Mouse (Mus musculus) embryo, embryonic 11.5 days (tissue): Measurements from ENCODE around the gene Abhd15.

Experiments
- DNase-seq: peaks from one replicate; pipeline ENCODE4 v3.0.0-alpha.2; 2012; ENCODE audit warnings: low read depth, low spot score

Abhd15 gene

DNA sequence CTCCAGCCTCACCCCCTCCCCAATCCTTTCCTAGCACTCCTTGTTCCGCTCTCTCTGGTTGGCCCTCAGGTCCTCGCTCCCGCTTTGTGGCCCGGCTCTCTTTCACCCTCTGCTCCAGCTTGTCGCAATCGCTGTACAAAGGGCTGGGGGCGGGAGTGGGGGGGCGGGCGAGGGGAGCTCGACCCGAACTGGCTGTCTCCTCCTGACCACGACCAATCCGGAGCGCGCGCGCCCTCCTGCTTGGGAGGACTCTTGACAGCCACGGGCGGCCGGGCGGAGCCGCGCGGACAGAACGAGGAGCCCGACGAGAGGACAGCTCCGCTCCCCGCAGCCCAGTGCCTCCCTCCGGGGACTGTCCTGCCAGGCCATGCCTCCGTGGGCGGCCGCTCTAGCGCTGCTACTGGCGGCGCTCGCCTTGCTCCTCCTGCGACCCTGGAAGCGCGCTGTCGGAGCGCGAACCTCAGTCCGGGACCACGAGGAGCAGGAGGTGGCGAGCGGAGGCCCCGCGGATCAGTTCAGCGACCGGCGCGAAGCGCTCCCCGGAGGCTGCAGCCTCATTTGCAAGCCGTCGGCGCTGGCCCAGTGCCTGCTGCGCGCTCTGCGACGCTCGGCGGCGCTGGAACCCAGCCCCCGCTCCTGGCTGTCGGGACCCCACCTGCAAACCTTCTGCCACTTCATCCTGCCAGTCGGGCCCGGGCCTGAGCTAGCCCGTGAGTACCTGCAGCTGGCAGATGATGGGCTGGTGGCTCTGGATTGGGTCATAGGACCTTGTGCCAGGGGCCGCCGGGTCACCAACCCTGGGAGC lies at the start of gene Abhd15:
TSS of gene Abhd15 (plus strand) at position 290 of the 805 bp plus-strand sequence.
- DNase-seq = no peak

GRCm38 (mm10) chr11:77466544-77466943 lies 48.4 kb upstream of the Abhd15 start:
- no peak for DNase-seq

DNA sequence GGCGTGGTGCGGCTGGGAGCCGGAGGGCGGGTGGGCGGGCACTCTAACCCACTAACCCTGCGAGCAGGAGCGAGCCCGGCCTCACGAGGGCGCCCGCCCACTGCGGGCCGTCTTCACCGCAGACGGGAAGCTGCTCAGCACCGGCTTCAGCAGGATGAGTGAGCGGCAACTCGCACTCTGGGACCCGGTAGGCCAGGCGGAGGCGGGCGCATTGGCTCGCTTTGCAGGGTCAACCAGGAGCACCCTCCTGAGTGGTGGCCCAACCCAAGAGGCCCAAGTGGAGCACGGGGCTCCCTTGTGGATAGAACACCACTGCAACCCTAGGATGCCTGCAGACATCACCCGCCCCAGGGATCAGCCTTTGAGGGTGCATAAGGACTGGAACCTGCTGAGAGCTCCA lies 47.8 kb upstream of the Abhd15 start:
- DNase-seq = no peak

GRCm38 (mm10) chr11:77467784-77468183 lies 47.1 kb upstream of the Abhd15 start:
- no peak for DNase-seq

DNA sequence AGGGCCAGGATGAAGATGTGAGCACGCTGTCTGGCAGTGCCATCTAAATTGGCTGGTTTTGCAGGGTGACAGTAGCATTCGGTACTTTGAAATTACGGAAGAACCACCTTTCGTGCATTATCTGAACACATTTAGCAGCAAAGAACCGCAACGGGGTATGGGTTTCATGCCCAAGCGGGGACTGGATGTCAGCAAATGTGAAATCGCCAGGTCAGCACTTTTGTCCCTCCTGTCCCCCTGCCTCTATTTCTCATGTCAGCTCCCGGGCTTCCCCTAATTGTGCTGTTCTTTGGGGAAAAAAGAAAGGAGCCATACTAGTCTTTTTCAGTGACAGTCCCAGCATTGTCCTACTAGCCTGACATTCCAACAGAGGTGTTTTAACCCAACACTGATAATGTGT lies 46.5 kb upstream of the Abhd15 start:
- no peak for DNase-seq

DNA sequence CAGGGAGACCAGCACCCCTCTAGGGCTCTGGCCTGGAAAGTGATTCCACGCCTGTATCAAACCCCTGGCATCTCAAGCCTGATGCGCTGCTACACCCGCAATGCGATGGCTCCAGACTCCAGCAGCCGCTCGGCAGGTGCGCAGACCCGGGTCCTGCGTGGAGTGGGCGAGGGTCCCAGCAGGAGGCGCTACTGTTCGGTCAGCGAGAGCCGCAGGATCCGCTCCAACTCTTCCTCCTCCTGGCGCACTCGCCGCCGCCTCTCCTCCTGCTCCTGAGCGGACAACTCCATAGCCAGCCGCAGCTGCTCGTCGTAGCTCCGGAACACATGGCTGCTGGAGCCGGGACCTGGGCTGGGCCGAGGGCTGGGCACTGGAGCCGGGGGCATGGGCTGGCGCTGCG lies 43.5 kb upstream of the Abhd15 start:
- no peak for DNase-seq

- DNase-seq = no peak
Measured at GRCm38 (mm10) chr11:77472775-77473174, 42.1 kb upstream of the Abhd15 start.

GRCm38 (mm10) chr11:77476216-77476615 lies 38.7 kb upstream of the Abhd15 start:
- no peak for DNase-seq

DNA sequence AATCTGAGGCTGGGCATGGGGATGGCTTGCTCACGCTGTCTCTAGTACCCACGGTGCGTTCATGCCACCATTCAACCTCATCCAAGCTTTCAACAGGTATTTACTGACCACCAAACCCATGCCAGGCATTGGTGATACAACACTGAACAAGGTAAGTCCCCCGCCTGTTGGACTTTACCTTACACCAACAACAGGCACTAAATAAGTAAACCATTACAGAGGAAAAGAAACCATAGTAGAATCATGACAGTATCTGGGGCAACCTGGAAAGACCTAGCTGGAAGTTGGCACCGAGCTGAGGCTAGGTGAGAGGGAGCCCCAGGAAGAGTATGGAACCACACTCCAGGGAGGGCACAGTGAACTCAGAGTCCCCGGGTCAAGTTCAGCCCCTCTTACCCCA lies 38.0 kb upstream of the Abhd15 start:
- no peak for DNase-seq

- DNase-seq = no peak
Measured at GRCm38 (mm10) chr11:77483043-77483442, 31.9 kb upstream of the Abhd15 start.

DNA sequence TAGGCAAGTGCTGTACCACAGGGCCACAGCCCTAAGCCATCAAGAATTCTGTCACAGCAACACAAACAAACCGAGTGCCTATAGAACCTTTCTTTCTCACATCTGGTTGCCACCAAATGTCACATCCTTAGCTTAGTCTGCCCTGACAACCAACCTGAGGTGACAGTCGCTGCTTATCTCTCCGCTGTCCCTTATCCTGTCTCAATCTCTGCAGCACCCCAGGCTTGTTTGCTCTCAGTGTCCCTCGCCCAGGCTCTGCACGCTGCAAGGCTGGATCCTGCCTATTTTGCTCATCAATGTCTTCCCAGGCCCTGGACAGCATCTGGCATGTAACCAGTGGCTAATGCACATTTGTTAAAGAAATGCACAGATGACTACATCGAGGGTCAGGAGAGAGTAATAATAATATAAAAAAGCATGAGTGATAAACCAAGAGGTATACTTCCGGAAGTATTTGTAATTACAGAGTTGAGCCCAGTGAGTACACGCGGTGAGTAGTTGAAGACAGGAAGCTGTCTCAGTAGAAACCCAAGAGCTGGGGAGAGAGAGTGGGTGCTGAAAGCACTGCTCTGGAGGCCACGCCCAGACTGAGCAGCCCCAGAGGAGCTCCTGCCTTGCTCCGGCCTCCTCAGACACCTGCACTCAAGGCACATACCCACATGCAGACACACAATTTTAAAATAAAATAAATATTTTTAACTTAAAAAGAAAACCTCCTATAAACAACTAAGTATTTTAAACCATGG lies 31.2 kb upstream of the Abhd15 start:
- DNase-seq = no peak

DNA sequence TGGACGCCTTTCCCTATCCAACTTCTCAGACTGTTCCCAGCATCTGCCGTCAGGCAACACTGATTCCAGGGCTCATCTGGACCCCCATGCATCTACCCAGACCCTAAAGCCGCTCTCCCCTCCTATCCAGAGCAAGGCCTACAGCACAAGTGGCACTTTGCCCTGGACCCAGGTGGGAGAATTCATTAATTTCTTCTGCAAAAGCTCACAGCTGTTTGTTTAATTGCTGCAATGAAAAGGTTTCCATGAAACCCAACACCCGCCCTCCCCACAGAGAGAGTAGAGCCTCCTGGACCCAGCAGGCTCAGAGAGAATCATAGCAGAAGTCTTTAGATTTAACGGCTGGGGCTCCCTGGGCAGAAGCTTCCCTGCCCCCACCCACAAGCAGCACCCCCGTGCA lies 29.7 kb upstream of the Abhd15 start:
- no peak for DNase-seq

DNA sequence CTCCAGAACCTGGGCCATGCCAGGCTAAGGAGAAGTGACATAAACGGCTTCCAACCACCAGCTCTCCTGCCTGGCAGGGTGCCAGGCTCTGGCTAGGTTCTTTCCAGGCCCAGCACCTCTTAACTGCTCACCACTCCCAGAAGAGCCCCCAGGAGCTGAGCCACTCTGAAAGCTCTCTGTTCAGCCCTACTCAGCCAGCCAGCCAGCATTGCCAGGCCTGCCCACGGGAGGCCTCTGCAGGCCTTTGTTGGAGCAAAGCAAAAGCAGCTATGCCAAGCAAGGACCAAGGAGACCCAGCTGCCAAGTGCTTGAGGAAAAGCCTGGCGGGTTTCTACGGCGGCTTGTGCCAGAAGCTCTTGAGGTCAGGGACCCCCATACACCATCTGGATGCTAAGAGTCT lies 28.1 kb upstream of the Abhd15 start:
- DNase-seq = no peak

GRCm38 (mm10) chr11:77488771-77489581 lies 25.9 kb upstream of the Abhd15 start:
- no peak for DNase-seq

DNA sequence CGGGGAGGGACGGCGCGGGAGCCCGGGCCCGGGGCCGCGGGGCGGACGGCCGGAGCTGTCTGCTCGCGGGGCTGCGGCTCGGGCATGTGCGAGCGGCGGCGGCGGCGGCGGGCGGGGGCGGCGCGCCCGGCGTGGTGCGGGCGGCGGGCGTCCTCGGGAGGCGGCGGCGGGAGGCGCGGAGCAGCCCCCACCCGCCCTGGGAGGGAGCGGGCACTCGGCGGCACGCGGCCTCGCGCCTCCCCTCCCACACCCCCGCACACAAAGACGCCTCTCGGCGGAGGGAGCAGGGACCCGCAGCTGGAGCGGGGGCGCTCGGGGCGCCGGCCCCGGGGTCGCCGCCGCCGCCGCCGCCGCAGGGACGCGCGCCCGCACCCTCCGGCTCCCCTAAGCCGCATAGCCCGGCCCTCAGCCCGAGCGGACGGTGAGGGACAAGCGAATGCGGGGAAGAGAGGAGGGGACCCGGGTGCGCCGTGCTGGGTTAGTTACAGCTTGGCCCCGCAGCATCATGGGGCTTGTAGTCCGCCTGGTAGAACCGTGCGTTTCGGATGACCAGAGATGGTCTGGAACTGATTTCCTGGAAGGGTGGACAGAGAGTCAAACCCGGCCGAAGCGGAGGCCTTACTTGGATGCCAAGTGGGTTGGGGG lies 25.2 kb upstream of the Abhd15 start, which contains the start of gene Ankrd13b:
TSS of gene Ankrd13b (minus strand) at position 88 of the 645 bp plus-strand sequence.
- no peak for DNase-seq

GRCm38 (mm10) chr11:77490451-77490850 lies 24.5 kb upstream of the Abhd15 start:
- DNase-seq = no peak

DNA sequence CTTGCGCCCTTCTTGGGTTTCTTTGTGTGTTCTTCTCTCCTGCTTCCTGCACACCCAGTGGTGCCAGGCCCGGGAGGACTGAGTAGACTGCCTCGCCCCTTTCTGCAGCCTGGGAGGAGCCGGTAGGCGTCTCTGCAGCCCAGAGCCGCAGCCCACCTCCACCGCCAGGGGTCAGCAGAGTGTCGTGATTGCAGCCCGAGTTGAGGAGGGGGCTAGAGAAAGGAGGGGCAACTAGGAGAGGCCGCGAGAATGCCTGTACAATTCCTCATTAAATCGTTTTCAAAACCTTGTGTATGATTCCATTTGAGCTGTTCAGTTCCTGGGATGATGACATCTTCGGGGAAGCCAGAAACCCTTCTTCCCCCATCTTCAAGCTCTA lies 23.8 kb upstream of the Abhd15 start:
- DNase-seq = peak; percentile 92

DNA sequence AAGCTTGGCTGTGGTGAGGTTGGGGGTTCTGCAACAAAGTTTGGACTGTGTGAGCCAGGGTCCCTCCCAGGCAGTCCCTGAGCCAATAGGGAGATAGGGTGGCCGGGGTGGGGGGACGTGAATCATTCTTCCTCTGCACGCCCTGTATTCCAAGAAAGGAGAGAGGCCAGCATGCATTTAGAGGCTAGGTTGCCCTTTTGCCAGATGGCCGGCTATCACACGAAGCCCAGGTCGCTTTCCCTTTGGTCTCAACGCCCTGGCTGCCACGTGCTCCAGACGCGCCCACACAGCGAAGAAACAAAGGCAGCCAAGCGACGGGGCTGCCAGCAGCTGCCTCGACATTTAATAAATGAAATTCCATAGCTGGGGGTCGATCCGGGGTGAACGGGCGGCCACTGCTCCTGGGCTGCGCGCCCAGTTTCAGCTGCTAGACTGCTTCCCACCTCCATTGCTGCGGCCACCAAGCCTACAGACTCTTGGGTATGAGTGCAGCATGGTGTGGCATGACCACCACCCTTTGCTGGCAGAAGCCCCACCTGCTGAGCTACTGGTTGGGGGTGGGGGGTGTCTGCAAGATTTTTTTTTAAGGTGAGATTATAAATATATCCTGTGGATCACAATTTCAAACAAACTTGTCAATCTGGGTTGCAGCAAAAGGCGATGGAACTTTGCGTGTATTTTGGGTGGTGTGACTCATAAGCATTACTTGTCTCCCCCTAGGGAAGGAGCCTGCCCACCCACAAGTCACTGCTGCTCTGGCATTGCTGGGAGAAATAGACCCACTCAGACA lies 23.2 kb upstream of the Abhd15 start:
- DNase-seq = no peak

DNA sequence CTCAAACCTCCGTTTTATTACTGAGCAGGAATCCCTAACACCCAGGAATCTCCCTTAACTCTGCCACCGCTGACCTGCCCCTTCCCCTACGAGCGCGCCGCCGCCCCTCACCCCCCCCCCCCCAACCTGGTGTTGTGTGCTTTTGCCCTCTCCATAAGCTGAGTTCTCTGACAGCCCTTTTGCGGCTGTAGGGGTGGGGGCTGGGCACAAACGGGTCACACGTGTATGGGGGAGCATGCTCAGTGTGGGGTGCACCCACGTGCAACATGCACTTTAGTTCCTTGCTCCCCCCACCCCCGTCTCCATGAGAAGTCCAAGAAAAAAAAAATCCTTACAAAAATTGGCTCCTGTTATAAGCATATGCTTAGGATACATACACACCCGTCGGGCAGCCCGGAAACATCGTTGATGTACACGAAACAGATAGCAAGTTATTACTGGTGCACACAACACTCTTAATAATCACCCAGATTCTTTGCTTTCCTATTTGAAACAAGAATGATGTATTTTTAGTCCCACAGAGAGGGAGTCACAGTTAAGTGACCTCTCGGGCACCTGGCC lies 22.5 kb upstream of the Abhd15 start:
- no peak for DNase-seq

- DNase-seq = peak; percentile 89
Measured at GRCm38 (mm10) chr11:77492911-77493332, 22.0 kb upstream of the Abhd15 start.
